Mouse (Mus musculus): ENCODE measurements around the gene Erlec1.

GRCm38 (mm10) chr11:30928498-30928897 is 25.6 kb downstream of the Erlec1 start:
- TF ChIP-seq CTCF (IDR thresholded peaks at IDR 0.05; ENCODE audit: control insufficient read depth, insufficient read depth, insufficient read length) (no peak), MYOD1 (IDR thresholded peaks at IDR 0.05; ENCODE audit: control insufficient read depth, insufficient read length, low read depth) (no peak), USF1 (IDR thresholded peaks at IDR 0.05; ENCODE audit: low read depth) (no peak), MAX (IDR thresholded peaks at IDR 0.05) (no peak), MYOG (IDR thresholded peaks at IDR 0.05; ENCODE audit: control insufficient read depth, extremely low read depth, insufficient read length) (no peak), CEBPB (IDR thresholded peaks at IDR 0.05; ENCODE audit: low read depth) (no peak)
